Mouse (Mus musculus): ENCODE measurements around the gene Lrrc20.
A peak's percentile ranks its signal among the peaks of the same experiment; 100 is the strongest.

DNA sequence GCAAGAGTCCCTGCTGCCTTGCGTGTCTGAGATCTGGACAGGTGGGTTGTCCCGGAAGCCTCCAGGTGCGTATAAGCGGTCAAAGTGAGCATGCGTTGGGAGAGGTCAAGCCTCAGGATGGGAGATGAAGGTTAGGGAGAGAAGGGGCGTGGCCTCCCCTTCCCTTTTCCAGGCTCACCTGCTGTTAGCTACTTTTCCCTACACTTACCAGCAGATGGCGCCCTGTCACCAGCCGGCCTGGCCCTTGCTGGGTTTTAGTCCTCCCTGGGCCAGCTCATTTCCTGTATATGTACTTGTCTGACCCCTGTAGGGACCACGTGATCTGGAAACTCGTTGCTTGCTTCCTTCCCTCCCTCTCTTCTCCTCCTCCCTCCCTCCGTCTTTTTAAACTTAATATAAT is 16.4 kb downstream of the Lrrc20 start:
- TF ChIP-seq POLR2A (IDR thresholded peaks at IDR 0.05; ENCODE audit: insufficient read depth, low read depth, low read length) (no peak), CTCF (IDR thresholded peaks at IDR 0.05) (peak; percentile 92)
